8 mouse cellular contexts compared by ENCODE assay signal in genomic region chr4:33524481-33525141, GRCm38 (mm10).
DNase-seq lines count a peak whose midpoint lies in the region; ATAC-seq and TF ChIP-seq lines count a peak whose summit lies in the region.

No protein-coding gene starts in this region.

- no peaks in the 10 kb centered on the region for H3K27me3 ChIP-seq in forebrain, embryonic 13.5 days
- no peaks in the 10 kb centered on the region for H3K27me3 ChIP-seq in forebrain, embryonic 10.5 days (ENCODE audit: poor library complexity, severe bottlenecking)

- TF ChIP-seq CTCF in left cerebral cortex, adult 2 months (IDR thresholded peaks at IDR 0.05), result no peak

- DNase-seq in forebrain, embryonic 10.5 days (ENCODE audit: extremely low spot score, low spot score), result no peak
- peak; percentile 28 to 66 for DNase-seq in urinary bladder, postnatal 4 days (ENCODE audit: low spot score in 2 of 2)
- DNase-seq in urinary bladder, postnatal 25 days (ENCODE audit: low spot score), result no peak
- peak; percentile 30 for DNase-seq in heart, adult 8-10 months (ENCODE audit: low spot score)
- peak; percentile 43 to 49 for DNase-seq in left cerebral cortex, adult 2 months (ENCODE audit: extremely low spot score in 1 of 2, low spot score in 2 of 2)
- DNase-seq in skeletal muscle tissue, adult 2 months (ENCODE audit: low read depth, low spot score), result peak; percentile 79
- no peak for DNase-seq in liver

- ATAC-seq in forebrain, embryonic 13.5 days, result peak; percentile 81

- H3K4me1 ChIP-seq in forebrain, embryonic 13.5 days, result peaks cover 27% of the 10 kb centered on the region
- H3K4me1 ChIP-seq in forebrain, embryonic 10.5 days, result peaks cover 14% of the 10 kb centered on the region

- H3K27ac ChIP-seq in forebrain, embryonic 13.5 days, result peak overlapping the region; percentile 27; the same call in 1 of the 2 replicates
- no peak overlapping the region for H3K27ac ChIP-seq in forebrain, embryonic 10.5 days
- no peak overlapping the region for H3K27ac ChIP-seq in left cerebral cortex, adult 2 months

- no peak overlapping the region for H3K4me2 ChIP-seq in forebrain, embryonic 13.5 days

- WGBS in forebrain, embryonic 13.5 days, result 74% methylated on average over 10 of the region's 10 CpGs
- 95% methylated on average over 10 of the region's 10 CpGs for WGBS in forebrain, embryonic 10.5 days

- intact Hi-C loops in left cerebral cortex, adult 2 months (cut with DNase I), result loop anchor here (5.0 to 10.0 kb wide), 8 partner anchors 63 to 850 kb away; partner anchors contain the start of gene Cnr1

- no peak overlapping the region for H3K9ac ChIP-seq in forebrain, embryonic 13.5 days

- no peaks in the 10 kb centered on the region for H3K36me3 ChIP-seq in forebrain, embryonic 13.5 days (ENCODE audit: poor library complexity, severe bottlenecking)
- no peaks in the 10 kb centered on the region for H3K36me3 ChIP-seq in forebrain, embryonic 10.5 days (replicated peaks)

- no peaks in the 10 kb centered on the region for H3K9me3 ChIP-seq in forebrain, embryonic 13.5 days (replicated peaks)
- H3K9me3 ChIP-seq in forebrain, embryonic 10.5 days, result peaks cover 3% of the 10 kb centered on the region; the same call in 1 of the 2 replicates

- no peak overlapping the region for H3K4me3 ChIP-seq in forebrain, embryonic 13.5 days
- no peak overlapping the region for H3K4me3 ChIP-seq in forebrain, embryonic 10.5 days
- no peak overlapping the region for H3K4me3 ChIP-seq in left cerebral cortex, adult 2 months

Comparison
In these comparisons a context has a peak if more than half of its experiments do, and no peak if none do; other contexts are left out.
1. DNase-seq: peak in urinary bladder, postnatal 4 days (2 of 2), heart, adult 8-10 months (single experiment), left cerebral cortex, adult 2 months (2 of 2) and skeletal muscle tissue, adult 2 months (single experiment); none in forebrain, embryonic 10.5 days (single experiment), urinary bladder, postnatal 25 days (single experiment) and liver (single experiment).